21 mouse cellular contexts compared by ENCODE assay signal in genomic region chr14:99403155-99403726, GRCm38 (mm10).
DNase-seq lines count a peak whose midpoint lies in the region; ATAC-seq lines count a peak whose summit lies in the region.
"Had no signal": no experiment of that assay in that cellular context is flagged by ENCODE, and none has a peak within 500 bp of the region (broad histone marks: within the 10 kb centered on the region; RNA-seq: fewer than 3 reads in every experiment).

No protein-coding gene starts in this region.

- ATAC-seq in heart, embryonic 14.5 days (ENCODE audit: insufficient number of reproducible peaks, insufficient read depth, low FRiP score, low read depth): no peak
- ATAC-seq in kidney, embryonic 14.5 days (ENCODE audit: low FRiP score, low TSS enrichment): no peak
- ATAC-seq in stomach, embryonic 16.5 days (ENCODE audit: insufficient read depth, low FRiP score): peak; percentile 68; the same call in 1 of the 2 replicates
- ATAC-seq: forebrain, embryonic 15.5 days had no signal

- no peak overlapping the region for H3K4me3 ChIP-seq in heart, embryonic 14.5 days (ENCODE audit: control insufficient read depth in 1 of 2, insufficient read depth in 1 of 2, low read depth in 1 of 2, low read length in 2 of 2)
- H3K4me3 ChIP-seq in kidney, embryonic 14.5 days (ENCODE audit: low read length): no peak overlapping the region
- H3K4me3 ChIP-seq in stomach, embryonic 16.5 days (replicated peaks; ENCODE audit: low read length): no peak overlapping the region
- H3K4me3 ChIP-seq: embryonic facial prominence, embryonic 13.5 days; forebrain, embryonic 15.5 days; hindbrain, embryonic 10.5 days; limb, embryonic 13.5 days; liver, embryonic 13.5 days; lung, embryonic 15.5 days; midbrain, embryonic 10.5 days had no signal

- no peak overlapping the region for H3K4me2 ChIP-seq in heart, embryonic 14.5 days (ENCODE audit: low read length)
- no peak overlapping the region for H3K4me2 ChIP-seq in kidney, embryonic 14.5 days (replicated peaks; ENCODE audit: low read depth, low read length)
- no peak overlapping the region for H3K4me2 ChIP-seq in stomach, embryonic 16.5 days (ENCODE audit: low read depth, low read length)
- H3K4me2 ChIP-seq: embryonic facial prominence, embryonic 13.5 days; forebrain, embryonic 15.5 days; limb, embryonic 13.5 days; liver, embryonic 13.5 days; lung, embryonic 15.5 days had no signal

- WGBS in heart, embryonic 14.5 days: 37% methylated on average over 6 of the region's 6 CpGs
- whole genome bisulfite sequencing in kidney, embryonic 14.5 days: 75% methylated on average over 6 of the region's 6 CpGs
- WGBS in stomach, embryonic 16.5 days: 67% methylated on average over 6 of the region's 6 CpGs

- no peaks in the 10 kb centered on the region for H3K27me3 ChIP-seq in heart, embryonic 14.5 days (ENCODE audit: control insufficient read depth, insufficient read depth, low read length)
- H3K27me3 ChIP-seq in kidney, embryonic 14.5 days (ENCODE audit: control insufficient read depth, insufficient read depth, low read length): no peaks in the 10 kb centered on the region
- H3K27me3 ChIP-seq in stomach, embryonic 16.5 days (ENCODE audit: control insufficient read depth, insufficient read depth, low read length): no peaks in the 10 kb centered on the region
- H3K27me3 ChIP-seq: embryonic facial prominence, embryonic 13.5 days; forebrain, embryonic 15.5 days; limb, embryonic 13.5 days; liver, embryonic 13.5 days; lung, embryonic 15.5 days had no signal

- H3K9me3 ChIP-seq in heart, embryonic 14.5 days (ENCODE audit: control insufficient read depth, low read length): no peaks in the 10 kb centered on the region
- no peaks in the 10 kb centered on the region for H3K9me3 ChIP-seq in kidney, embryonic 14.5 days (ENCODE audit: control insufficient read depth, low read length)
- no peaks in the 10 kb centered on the region for H3K9me3 ChIP-seq in stomach, embryonic 16.5 days (replicated peaks; ENCODE audit: control insufficient read depth, low read length)
- H3K9me3 ChIP-seq: embryonic facial prominence, embryonic 13.5 days; forebrain, embryonic 15.5 days; hindbrain, embryonic 10.5 days; limb, embryonic 13.5 days; liver, embryonic 13.5 days; lung, embryonic 15.5 days; midbrain, embryonic 10.5 days had no signal

- peak overlapping the region; percentile 14 to 48 for H3K27ac ChIP-seq in heart, embryonic 14.5 days (replicated peaks in 1 of 2; ENCODE audit: control insufficient read depth in 1 of 2, insufficient read depth in 1 of 2, low read depth in 2 of 2, low read length in 2 of 2)
- no peak overlapping the region for H3K27ac ChIP-seq in kidney, embryonic 14.5 days (ENCODE audit: low read depth, low read length)
- no peak overlapping the region for H3K27ac ChIP-seq in stomach, embryonic 16.5 days (ENCODE audit: low read length)
- H3K27ac ChIP-seq: embryonic facial prominence, embryonic 13.5 days; forebrain, embryonic 15.5 days; hindbrain, embryonic 10.5 days; limb, embryonic 13.5 days; liver, embryonic 13.5 days; lung, embryonic 15.5 days; midbrain, embryonic 10.5 days had no signal

- no peaks in the 10 kb centered on the region for H3K36me3 ChIP-seq in heart, embryonic 14.5 days (ENCODE audit: control insufficient read depth, insufficient read depth, low read length)
- H3K36me3 ChIP-seq in kidney, embryonic 14.5 days (ENCODE audit: control insufficient read depth, insufficient read depth, low read length): no peaks in the 10 kb centered on the region
- no peaks in the 10 kb centered on the region for H3K36me3 ChIP-seq in stomach, embryonic 16.5 days (ENCODE audit: control insufficient read depth, insufficient read depth, low read length)
- H3K36me3 ChIP-seq: embryonic facial prominence, embryonic 13.5 days; forebrain, embryonic 15.5 days; hindbrain, embryonic 10.5 days; limb, embryonic 13.5 days; liver, embryonic 13.5 days; lung, embryonic 15.5 days; midbrain, embryonic 10.5 days had no signal

- no peak for DNase-seq in heart, adult 9 months (ENCODE audit: low spot score in 2 of 2)
- DNase-seq in kidney, postnatal 10 days: peak; percentile 16
- DNase-seq in adrenal gland, postnatal 25 days: peak; percentile 15
- DNase-seq in cerebellum, adult 9-11 months: no peak
- DNase-seq in embryo, embryonic 9.5 days (ENCODE audit: extremely low spot score): no peak
- DNase-seq: cerebellum, adult 9-10 months; gastrocnemius, postnatal 14 days; kidney, adult 9 months; liver, embryonic 13.5 days; lung, postnatal 4 days; thymus, adult 18-20 months; thymus, postnatal 4 days had no signal

- no peak overlapping the region for H3K9ac ChIP-seq in heart, embryonic 14.5 days (ENCODE audit: low read length)
- no peak overlapping the region for H3K9ac ChIP-seq in kidney, embryonic 14.5 days (ENCODE audit: low read depth, low read length)
- no peak overlapping the region for H3K9ac ChIP-seq in stomach, embryonic 16.5 days (ENCODE audit: low read length)
- H3K9ac ChIP-seq: embryonic facial prominence, embryonic 13.5 days; forebrain, embryonic 15.5 days; limb, embryonic 13.5 days; liver, embryonic 13.5 days; lung, embryonic 15.5 days had no signal

- peaks cover 0 to 8% of the 10 kb centered on the region in 2 experiments; a peak in 1 of 4 replicates for H3K4me1 ChIP-seq in heart, embryonic 14.5 days (ENCODE audit: control insufficient read depth in 2 of 2, insufficient read depth in 2 of 2, low read length in 2 of 2)
- H3K4me1 ChIP-seq in kidney, embryonic 14.5 days (ENCODE audit: control insufficient read depth, insufficient read depth, low read length): no peaks in the 10 kb centered on the region
- H3K4me1 ChIP-seq in stomach, embryonic 16.5 days (ENCODE audit: control insufficient read depth, insufficient read depth, low read length): no peaks in the 10 kb centered on the region; the same call in 1 of the 2 replicates
- H3K4me1 ChIP-seq: embryonic facial prominence, embryonic 13.5 days; forebrain, embryonic 15.5 days; hindbrain, embryonic 10.5 days; limb, embryonic 13.5 days; liver, embryonic 13.5 days; lung, embryonic 15.5 days; midbrain, embryonic 10.5 days had no signal

Comparison
In these comparisons a context has a peak if more than half of its experiments do, and no peak if none do; other contexts are left out.
1. H3K27ac ChIP-seq: peak in heart, embryonic 14.5 days (2 of 2); none in kidney, embryonic 14.5 days (single experiment) and stomach, embryonic 16.5 days (single experiment).
2. DNase-seq: peak in kidney, postnatal 10 days (single experiment) and adrenal gland, postnatal 25 days (single experiment); none in heart, adult 9 months (0 of 2), cerebellum, adult 9-11 months (single experiment) and embryo, embryonic 9.5 days (single experiment).